Mouse (Mus musculus) stomach, postnatal 0 days (tissue): ENCODE measurements around the gene Sugt1. TPM values are rescaled to one million over a fixed set of nuclear protein-coding genes. Genes with fewer than 3 reads are reported as not detected.

ENCODE experiments used
- ATAC-seq: fragments of 200-750 bp; cut with Nextera tagmentation; 2 replicates; pipeline ENCODE4 v1.8.0; 2017; ENCODE audit not compliant: low FRiP score, low TSS enrichment
- DNase-seq: peaks from one replicate; pipeline ENCODE4 v3.0.0-alpha.2; 2016; ENCODE audit warnings: low spot score
- H3K27ac ChIP-seq: fragments of 300-500 bp; sonication (generic); replicated peaks from 2 replicates; pipeline ENCODE4 v1.5.1; 2014; ENCODE audit warnings: mild to moderate bottlenecking, control low read depth
- H3K27me3 ChIP-seq: fragments of 300-500 bp; sonication (generic); 2 replicates; pipeline ENCODE4 v1.6.1; 2014; ENCODE audit warnings: low read length; ENCODE audit not compliant: control insufficient read depth, insufficient read depth
- H3K36me3 ChIP-seq: fragments of 300-500 bp; sonication (generic); 2 replicates; pipeline ENCODE4 v1.6.1; 2014; ENCODE audit warnings: low read length, mixed read lengths; ENCODE audit not compliant: control insufficient read depth, insufficient read depth
- H3K4me1 ChIP-seq: fragments of 300-500 bp; sonication (generic); replicated peaks from 2 replicates; pipeline ENCODE4 v1.6.1; 2014; ENCODE audit warnings: antibody characterized with exemption; ENCODE audit not compliant: control insufficient read depth, insufficient read depth
- H3K4me2 ChIP-seq: fragments of 300-500 bp; sonication (generic); replicated peaks from 2 replicates; pipeline ENCODE4 v1.6.1; 2014; ENCODE audit warnings: low read depth, mild to moderate bottlenecking, control low read depth, moderate library complexity
- H3K4me3 ChIP-seq: fragments of 300-500 bp; sonication (generic); 2 replicates; pipeline ENCODE4 v1.5.1; 2014; ENCODE audit warnings: low read depth, low read length, control low read depth
- H3K9ac ChIP-seq: fragments of 300-500 bp; sonication (generic); 2 replicates; pipeline ENCODE4 v1.6.1; 2014; ENCODE audit warnings: mild to moderate bottlenecking, low read length, control low read depth, mixed read lengths
- H3K9me3 ChIP-seq: fragments of 300-500 bp; sonication (generic); 2 replicates; pipeline ENCODE4 v1.6.1; 2016; ENCODE audit warnings: low read length; ENCODE audit not compliant: control insufficient read depth
- CTCF ChIP-seq: IDR thresholded peaks from 2 replicates; pipeline ENCODE4 v1.5.1; 2016; ENCODE audit warnings: antibody characterized with exemption, low read depth, mild to moderate bottlenecking, moderate library complexity
- EP300 ChIP-seq: optimal IDR thresholded peaks from 2 replicates; pipeline ENCODE3; 2016; ENCODE audit warnings: antibody characterized with exemption
- WGBS: fragments of 180-500 bp; shearing (Covaris S2); extraction: QIAGEN DNeasy Blood & Tissue Kit; methylation state at CpG from one replicate; pipeline ENCODE4 v1.1.7; 2014; 5-methylcytosine and 5-hydroxymethylcytosine counted together
- polyA plus RNA-seq: library from polyadenylated mRNA; unstranded; fragments of >200 nt; fragmentation: Nextera tagmentation; extraction: Ambion mirVana; gene quantifications from 2 replicates; pipeline ENCODE4 v1.2.1, GENCODE M21; 2015

Sugt1 gene
- polyA plus RNA-seq, 1 experiment from 2014 or later: 73.7 TPM

DNA sequence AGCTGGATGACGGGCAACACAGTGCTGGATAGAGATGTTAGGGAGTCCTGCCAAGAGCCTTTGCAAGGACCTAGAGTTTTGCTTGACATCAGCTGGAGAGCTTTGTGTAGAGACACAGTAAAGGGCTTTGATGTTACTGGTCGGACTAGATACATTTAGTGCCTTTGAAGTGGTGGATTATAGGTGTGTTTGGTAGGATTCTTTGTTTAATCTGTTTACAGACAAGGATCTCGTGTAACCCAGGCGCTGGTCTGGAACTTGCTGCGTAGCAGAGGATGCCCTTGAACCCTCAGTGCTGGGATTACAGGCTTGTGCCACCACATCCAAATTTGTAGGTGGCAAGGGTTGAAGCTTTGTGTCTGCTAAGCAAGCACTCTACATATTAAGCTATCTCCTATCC, 6.6 kb downstream of the Sugt1 start:
- no peak for ATAC-seq

DNA sequence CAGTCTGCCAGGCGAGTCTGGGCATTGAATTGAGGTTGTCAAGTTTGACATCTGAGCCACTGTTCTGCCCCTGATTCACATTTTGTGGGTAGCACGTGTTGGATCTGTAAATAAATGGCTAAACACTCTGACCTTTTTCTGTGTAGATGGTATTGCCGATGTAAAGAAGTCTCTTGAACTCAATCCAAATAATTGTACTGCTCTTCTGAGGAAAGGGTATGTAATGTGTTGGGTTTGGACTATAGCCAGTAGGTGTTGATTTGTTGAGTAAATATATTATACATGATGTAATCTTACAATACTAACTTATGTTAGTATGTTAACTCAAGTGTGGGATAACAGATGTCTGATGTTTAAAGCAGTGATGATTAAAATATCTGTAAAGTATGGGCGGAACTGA, 9.1 kb downstream of the Sugt1 start:
- ATAC-seq (peak; percentile 47; the same call in 1 of the 2 replicates), DNase-seq (no peak)
- no peak overlapping the region for H3K9ac ChIP-seq

More for the DNA sequence above, 6.6 kb downstream of the Sugt1 start:
- H3K4me1 ChIP-seq: no peaks in the 10 kb centered on the region
- no peak overlapping the region for H3K27ac ChIP-seq
- no peaks in the 10 kb centered on the region for H3K9me3 ChIP-seq
- H3K9ac ChIP-seq: no peak overlapping the region
- no peak for DNase-seq
- no peaks in the 10 kb centered on the region; the same call in 1 of the 2 replicates for H3K36me3 ChIP-seq
- no peaks in the 10 kb centered on the region for H3K27me3 ChIP-seq
- no peak overlapping the region for H3K4me2 ChIP-seq
- no peak overlapping the region for H3K4me3 ChIP-seq
- WGBS: 73% methylated on average over 5 of the region's 5 CpGs
- TF ChIP-seq CTCF (no peak), EP300 (no peak)

DNA sequence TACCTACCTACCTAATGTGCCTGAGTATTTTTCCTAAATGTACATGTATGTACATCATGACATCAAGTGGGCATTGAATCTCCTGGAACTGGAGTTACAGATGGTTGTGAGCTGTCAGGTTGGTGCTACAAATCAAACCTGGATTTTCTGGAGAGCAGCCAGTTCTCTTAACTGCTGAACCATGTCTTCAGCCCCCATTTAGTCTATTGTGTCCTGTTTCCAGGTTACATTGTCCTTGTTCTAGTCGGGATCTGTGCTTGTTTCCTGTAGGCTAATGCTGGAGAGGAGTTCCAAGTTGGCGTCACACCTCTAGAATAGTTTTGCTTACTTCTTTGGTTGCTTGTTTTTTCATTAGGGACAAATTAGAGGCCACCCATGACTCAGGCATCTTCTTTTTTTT, 18.4 kb downstream of the Sugt1 start:
- no peak overlapping the region for H3K27ac ChIP-seq
- ATAC-seq: no peak
- H3K4me3 ChIP-seq: no peak overlapping the region
- H3K9me3 ChIP-seq: no peaks in the 10 kb centered on the region
- H3K36me3 ChIP-seq: peaks cover 7% of the 10 kb centered on the region
- no peak overlapping the region for H3K4me2 ChIP-seq
- H3K9ac ChIP-seq: no peak overlapping the region
- H3K4me1 ChIP-seq: no peaks in the 10 kb centered on the region
- H3K27me3 ChIP-seq: no peaks in the 10 kb centered on the region
- TF ChIP-seq EP300: no peak
- TF ChIP-seq CTCF: no peak
- DNase-seq: no peak
- 82% methylated on average over 2 of the region's 2 CpGs for WGBS

More for the DNA sequence above, 9.1 kb downstream of the Sugt1 start:
- Histone ChIP-seq H3K4me2 (no peak overlapping the region), H3K27me3 (no peaks in the 10 kb centered on the region), H3K4me3 (no peak overlapping the region), H3K27ac (no peak overlapping the region), H3K36me3 (peaks cover 5% of the 10 kb centered on the region; the same call in 1 of the 2 replicates), H3K4me1 (no peaks in the 10 kb centered on the region), H3K9me3 (no peaks in the 10 kb centered on the region)
- WGBS: 36% methylated on average over 4 of the region's 4 CpGs
- no peak for TF ChIP-seq CTCF
- TF ChIP-seq EP300: no peak

DNA sequence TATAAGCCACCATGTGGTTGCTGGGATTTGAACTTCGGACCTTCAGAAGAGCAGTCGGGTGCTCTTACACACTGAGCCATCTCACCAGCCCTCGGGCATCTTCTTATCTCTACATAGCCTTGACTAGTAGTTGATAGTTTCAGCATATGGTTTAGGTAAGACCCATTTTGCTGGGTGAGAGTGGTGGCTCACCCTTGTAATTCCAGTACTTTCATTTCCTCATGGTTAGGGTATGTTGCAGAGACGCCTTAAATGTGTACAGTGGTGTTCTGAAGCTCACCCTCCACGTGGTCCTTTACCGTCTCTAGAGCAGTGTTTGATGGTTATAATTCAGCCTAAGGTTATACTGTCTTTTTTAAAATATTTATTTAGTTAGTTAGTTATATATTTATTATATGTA, 18.9 kb downstream of the Sugt1 start:
- ATAC-seq (no peak), DNase-seq (no peak)
- no peaks in the 10 kb centered on the region for H3K27me3 ChIP-seq
- H3K9me3 ChIP-seq: no peaks in the 10 kb centered on the region
- no peak overlapping the region for H3K27ac ChIP-seq
- TF ChIP-seq EP300 (no peak), CTCF (no peak)
- 90% methylated on average over 6 of the region's 6 CpGs for WGBS
- no peak overlapping the region for H3K4me2 ChIP-seq
- H3K36me3 ChIP-seq: peaks cover 11% of the 10 kb centered on the region
- no peaks in the 10 kb centered on the region for H3K4me1 ChIP-seq
- H3K9ac ChIP-seq: no peak overlapping the region
- H3K4me3 ChIP-seq: no peak overlapping the region

DNA sequence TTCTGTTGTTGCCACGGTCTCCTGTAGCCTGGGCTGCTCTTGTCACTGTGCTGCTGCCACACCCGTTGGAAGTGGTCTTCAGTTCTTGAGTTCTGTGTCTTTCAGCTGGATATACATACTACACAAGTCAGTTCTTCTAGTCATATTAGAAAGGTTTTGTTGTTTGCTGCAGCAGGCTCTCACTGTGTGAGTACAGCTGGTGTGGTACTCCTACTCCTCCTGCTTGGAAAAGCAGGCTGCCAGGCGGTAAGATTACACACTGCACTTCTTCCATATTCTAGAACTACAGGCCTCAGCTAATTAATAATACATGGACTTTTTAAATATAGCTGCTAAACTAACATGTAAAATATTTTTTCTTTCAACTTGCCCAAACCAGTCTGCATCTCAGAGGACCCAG, 19.4 kb downstream of the Sugt1 start:
- DNase-seq (no peak), ATAC-seq (no peak)
- Histone ChIP-seq H3K4me1 (no peaks in the 10 kb centered on the region), H3K9me3 (no peaks in the 10 kb centered on the region), H3K27me3 (no peaks in the 10 kb centered on the region), H3K4me2 (no peak overlapping the region), H3K4me3 (no peak overlapping the region), H3K27ac (no peak overlapping the region), H3K36me3 (peaks cover 11% of the 10 kb centered on the region), H3K9ac (no peak overlapping the region)
- 88% methylated on average over 3 of the region's 3 CpGs for WGBS
- TF ChIP-seq EP300: no peak
- no peak for TF ChIP-seq CTCF

DNA sequence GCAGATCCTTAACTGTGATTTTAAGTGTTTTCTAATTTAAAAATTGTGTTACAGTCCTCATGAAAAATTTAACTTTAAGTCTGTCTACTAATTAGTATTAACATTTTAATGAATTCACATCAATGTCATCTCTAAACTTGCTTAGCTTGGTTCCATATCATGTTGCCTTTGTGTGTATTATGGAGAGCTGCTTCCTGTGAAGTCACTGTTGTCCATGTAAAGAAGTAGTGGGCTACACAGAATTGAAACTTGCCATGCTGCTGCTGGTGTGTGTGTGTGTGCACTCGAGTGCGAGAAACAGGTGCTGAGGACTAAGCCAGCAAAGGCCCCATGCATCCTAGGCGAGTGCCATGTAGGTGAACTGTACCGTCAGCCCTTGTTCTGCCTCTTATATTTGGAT, 19.9 kb downstream of the Sugt1 start:
- Histone ChIP-seq H3K9me3 (no peaks in the 10 kb centered on the region), H3K27me3 (no peaks in the 10 kb centered on the region), H3K4me2 (no peak overlapping the region), H3K27ac (no peak overlapping the region), H3K36me3 (peaks cover 11% of the 10 kb centered on the region), H3K9ac (no peak overlapping the region), H3K4me3 (no peak overlapping the region), H3K4me1 (no peaks in the 10 kb centered on the region)
- WGBS: 94% methylated on average over 4 of the region's 4 CpGs
- TF ChIP-seq CTCF: no peak
- no peak for TF ChIP-seq EP300
- DNase-seq (no peak), ATAC-seq (no peak)
